Mouse (Mus musculus) gonadal fat pad, adult 2 months (tissue): Measurements from ENCODE around the gene Igfbp7. TPM values are rescaled to one million over a fixed set of nuclear protein-coding genes. Genes with fewer than 3 reads are reported as not detected.

ENCODE experiments used
- DNase-seq: peaks from one replicate; pipeline ENCODE4 v3.0.0-alpha.2; 2012; ENCODE audit warnings: low read depth
- polyA plus RNA-seq: library from polyadenylated mRNA; depleted of rRNA; stranded (reverse); fragments of >200 nt; gene quantifications from 2 replicates; pipeline ENCODE4 v1.2.3, GENCODE M21; 2012

Gene Igfbp7
- polyA plus RNA-seq, 1 experiment, result 661 TPM

GRCm38 (mm10) chr5:77405455-77406057, 2.3 kb downstream of the Igfbp7 start:
- no peak for DNase-seq

GRCm38 (mm10) chr5:77404941-77405340, 2.9 kb downstream of the Igfbp7 start:
- DNase-seq, result no peak

- DNase-seq, result no peak
Measured at GRCm38 (mm10) chr5:77402901-77403300, 4.9 kb downstream of the Igfbp7 start.

GRCm38 (mm10) chr5:77402137-77402536, 5.7 kb downstream of the Igfbp7 start:
- no peak for DNase-seq

- no peak for DNase-seq
Measured at GRCm38 (mm10) chr5:77400823-77401222, 7.0 kb downstream of the Igfbp7 start.

GRCm38 (mm10) chr5:77400151-77400550, 7.7 kb downstream of the Igfbp7 start:
- no peak for DNase-seq

GRCm38 (mm10) chr5:77399076-77399475, 8.8 kb downstream of the Igfbp7 start:
- no peak for DNase-seq

- no peak for DNase-seq
Measured at GRCm38 (mm10) chr5:77398285-77399057, 9.4 kb downstream of the Igfbp7 start.

- no peak for DNase-seq
Measured at GRCm38 (mm10) chr5:77393990-77394618, 13.7 kb downstream of the Igfbp7 start.

GRCm38 (mm10) chr5:77393094-77393619, 14.7 kb downstream of the Igfbp7 start:
- DNase-seq, result no peak

- DNase-seq, result no peak
Measured at GRCm38 (mm10) chr5:77390272-77390671, 17.6 kb downstream of the Igfbp7 start.

DNA sequence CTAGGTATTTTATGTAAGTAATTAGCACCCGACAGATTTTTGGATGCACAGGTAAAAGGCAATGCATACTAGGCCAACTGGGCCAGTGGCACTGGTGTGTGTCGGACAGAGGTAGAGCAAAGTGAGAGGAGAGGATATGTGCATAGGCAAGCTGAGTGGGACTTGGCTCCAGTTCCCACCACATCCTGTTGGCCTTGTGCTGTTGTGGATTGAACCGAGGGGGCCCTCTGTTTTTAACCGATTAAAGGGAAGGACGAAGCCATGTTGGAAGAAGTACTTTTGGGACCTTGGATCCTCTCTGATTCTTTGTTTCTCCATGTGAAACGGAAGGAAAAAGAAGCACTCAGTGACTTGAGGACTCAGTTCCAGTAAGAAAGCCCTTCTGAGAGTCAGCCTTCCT, 19.5 kb downstream of the Igfbp7 start:
- DNase-seq, result no peak

DNA sequence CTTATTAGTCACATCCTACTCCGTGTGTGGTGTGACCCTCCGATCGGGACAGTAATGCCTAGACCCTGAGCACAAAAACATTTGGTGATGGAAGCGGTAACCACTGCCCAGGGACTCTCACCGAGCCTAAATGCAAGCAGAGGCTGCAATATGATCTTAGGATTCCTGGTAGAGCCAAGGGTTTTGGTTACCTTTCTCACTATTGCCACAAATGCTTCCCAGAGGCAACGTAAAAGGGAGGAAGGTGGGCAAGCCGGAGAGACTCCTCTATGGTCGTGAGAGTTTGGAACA, 20.5 kb downstream of the Igfbp7 start:
- no peak for DNase-seq

DNA sequence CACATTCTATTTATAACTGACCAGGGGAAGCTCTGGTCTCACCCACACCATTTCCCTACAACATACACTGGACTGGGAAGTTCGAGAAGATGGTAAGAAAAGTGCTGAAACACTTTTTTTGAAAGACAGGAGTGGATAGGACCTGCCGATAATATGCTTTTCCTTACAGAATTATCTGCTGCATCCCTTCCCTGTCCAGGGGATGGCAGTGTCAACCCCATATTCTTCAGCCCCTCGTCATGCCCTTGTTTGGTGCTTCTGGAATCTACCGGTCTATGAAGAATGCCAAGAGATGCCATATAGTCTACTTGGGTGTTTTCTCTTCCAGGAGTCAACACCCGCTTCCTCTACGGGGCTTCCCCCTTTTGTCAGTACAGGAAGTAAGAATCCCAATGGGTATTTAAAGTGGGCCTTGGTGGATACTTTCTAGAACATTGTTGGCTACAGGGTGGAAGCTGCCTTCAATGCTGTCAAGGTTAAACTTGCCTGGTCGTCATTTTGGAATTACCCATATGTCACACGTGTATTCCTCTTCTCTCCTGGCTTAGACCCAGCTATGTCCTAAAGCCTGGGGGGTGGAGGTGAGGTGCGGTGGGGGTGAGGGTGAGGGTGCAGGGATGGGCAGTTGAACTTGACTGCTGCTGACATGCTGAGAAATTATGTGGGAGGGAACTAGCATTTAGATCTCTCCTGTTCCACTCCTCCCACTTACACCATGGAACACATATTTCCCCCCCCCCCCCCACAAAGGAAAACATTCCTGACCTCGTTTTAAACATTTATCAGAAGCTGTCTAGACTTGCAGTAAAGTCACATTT, 21.0 kb downstream of the Igfbp7 start:
- DNase-seq, result no peak

- no peak for DNase-seq
Measured at GRCm38 (mm10) chr5:77385900-77386595, 21.8 kb downstream of the Igfbp7 start.

GRCm38 (mm10) chr5:77385221-77385620, 22.6 kb downstream of the Igfbp7 start:
- no peak for DNase-seq

GRCm38 (mm10) chr5:77384724-77385123, 23.1 kb downstream of the Igfbp7 start:
- no peak for DNase-seq

GRCm38 (mm10) chr5:77383799-77384554, 23.9 kb downstream of the Igfbp7 start:
- no peak for DNase-seq

DNA sequence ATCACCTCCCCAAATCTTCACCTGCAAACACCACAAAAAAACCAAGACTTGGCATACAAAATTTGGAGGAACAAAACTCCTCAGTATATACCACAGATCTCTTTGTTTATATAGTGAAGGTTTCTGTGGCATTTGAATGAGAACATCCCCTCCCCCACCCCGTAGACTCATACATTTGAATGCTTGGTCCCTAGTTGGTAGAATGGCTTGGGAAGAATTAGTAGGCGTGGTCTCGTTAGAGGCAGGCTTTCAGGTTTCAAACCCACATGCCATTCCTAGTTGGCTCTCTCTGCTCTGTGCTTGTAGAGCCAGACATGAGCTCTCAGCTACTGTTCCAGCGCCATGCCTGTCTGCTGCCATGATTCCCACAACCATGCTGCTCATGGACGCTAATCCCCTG, 26.2 kb downstream of the Igfbp7 start:
- DNase-seq, result no peak

- DNase-seq, result no peak
Measured at GRCm38 (mm10) chr5:77381283-77381682, 26.6 kb downstream of the Igfbp7 start.
